Mouse (Mus musculus): Measurements from ENCODE around the gene Crxos.
"Not testable (repeated sequence)": the region's sequence is repeated elsewhere in the genome, so short reads cannot be mapped to it uniquely, and the experiment has no call there.

Gene Crxos

GRCm38 (mm10) chr7:15882317-15882716 lies at the start of gene Crxos:
TSS of gene Crxos (plus strand) at chr7:15882617.
- DNase-seq: no peak

DNA sequence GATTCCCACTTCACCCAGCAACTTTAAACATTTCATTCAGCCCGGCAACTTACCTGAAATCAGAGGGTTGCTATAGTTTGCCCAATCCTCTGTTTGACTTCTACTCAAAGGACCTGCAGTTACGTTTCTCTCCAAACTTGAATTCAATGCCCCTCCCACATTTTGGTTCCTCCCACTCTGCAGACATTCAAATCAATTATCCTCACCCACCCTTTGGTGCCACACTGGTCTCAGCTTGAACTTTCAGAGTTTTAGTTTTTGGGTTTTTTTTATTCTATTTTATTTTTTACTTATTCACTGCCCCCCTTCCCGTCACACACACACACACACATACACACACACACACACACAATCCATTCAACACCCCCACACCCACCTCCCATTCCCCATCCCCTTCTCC lies 42.8 kb upstream of the Crxos start, which contains the start of gene Obox6:
TSS of gene Obox6 (minus strand) at position 101 of the 400 bp plus-strand sequence.
- DNase-seq: no peak

DNA sequence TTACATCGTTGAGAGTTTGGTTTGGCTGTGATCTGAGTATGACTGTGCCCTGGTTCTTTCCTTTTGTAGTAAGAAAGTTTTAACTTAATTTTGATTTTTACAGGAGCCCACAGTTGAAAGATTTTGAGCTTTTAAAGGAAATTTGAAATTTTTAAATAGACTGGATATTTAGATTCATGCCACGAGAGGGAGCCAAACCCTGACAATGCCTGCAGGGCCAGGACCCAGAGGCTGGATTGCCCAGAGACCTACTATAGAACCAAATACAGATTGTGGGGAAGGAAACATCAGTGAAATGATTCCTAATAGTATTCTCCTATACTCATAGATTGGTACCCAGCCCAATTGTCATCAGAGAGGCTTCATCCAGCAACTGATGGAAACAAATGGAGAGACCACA lies 22.8 kb upstream of the Crxos start:
- peak; percentile 3 for DNase-seq

- no peak for DNase-seq
Measured at GRCm38 (mm10) chr7:15864104-15864503, 18.3 kb upstream of the Crxos start.

- no peak for DNase-seq
Measured at GRCm38 (mm10) chr7:15879756-15880155, 2.7 kb upstream of the Crxos start, which contains the start of gene Crx. TSS of gene Crx (minus strand) at chr7:15879968.

- DNase-seq: peak; percentile 8
Measured at GRCm38 (mm10) chr7:15881388-15881787, 1.0 kb upstream of the Crxos start.

GRCm38 (mm10) chr7:15881831-15882230 lies 586 bp upstream of the Crxos start:
- no peak for DNase-seq

- no peak for DNase-seq
Measured at GRCm38 (mm10) chr7:15884127-15884526, 1.7 kb downstream of the Crxos start.

GRCm38 (mm10) chr7:15894251-15894650 lies 11.8 kb downstream of the Crxos start:
- no peak for DNase-seq

DNA sequence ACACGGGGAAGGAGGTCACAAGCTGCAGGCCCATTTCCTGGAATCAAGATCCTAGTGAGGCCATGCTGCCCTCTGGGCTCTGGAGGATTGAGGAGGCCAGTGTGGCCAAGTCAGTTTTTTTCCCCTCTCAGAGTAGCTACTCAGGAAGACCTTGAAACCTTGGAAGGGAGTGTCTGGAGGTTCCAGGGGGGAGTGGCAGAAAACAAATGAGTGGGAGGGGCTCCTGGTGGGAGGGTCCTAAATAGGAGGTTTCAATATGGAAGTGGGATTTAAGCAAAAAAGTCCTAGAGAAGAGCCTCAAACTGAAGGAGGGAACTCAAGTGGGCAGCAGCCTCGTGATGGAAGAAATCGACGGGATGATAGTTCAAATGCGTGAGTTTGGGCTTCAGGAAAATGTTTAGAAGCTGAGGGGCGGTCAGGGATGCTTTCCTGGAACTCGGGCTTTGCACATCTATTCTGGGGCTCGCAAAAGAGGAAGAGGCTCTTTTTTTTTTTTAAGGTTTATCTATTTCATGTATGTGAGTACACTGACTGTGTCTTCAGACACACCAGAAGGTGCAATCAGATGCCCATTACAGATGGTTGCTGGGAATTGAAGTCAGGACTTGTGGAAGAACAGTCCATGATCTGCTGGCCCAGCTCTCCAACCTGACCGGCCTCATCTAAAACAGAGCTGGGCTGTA lies 19.1 kb downstream of the Crxos start:
- no peak for DNase-seq

- no peak for DNase-seq
Measured at GRCm38 (mm10) chr7:15905861-15906260, 23.4 kb downstream of the Crxos start.

DNA sequence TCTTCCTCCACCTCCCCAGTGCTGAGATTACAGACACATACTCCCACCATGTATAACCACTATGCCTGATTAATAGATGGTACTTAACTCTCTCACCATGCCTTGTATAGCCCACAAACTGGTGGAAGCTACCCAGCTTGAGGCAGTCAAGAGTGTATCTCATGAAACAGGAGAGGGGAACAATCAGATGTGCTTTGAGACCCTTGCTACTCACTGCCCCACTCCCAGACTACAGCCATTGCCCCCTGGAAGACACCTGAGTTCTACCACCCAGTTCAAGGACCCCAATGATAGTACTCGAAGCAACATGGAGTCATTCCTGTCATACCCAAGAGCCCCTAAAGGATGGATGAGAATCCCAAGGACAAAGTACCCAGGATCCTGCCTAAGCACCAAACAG lies 24.2 kb downstream of the Crxos start:
- DNase-seq: no peak

DNA sequence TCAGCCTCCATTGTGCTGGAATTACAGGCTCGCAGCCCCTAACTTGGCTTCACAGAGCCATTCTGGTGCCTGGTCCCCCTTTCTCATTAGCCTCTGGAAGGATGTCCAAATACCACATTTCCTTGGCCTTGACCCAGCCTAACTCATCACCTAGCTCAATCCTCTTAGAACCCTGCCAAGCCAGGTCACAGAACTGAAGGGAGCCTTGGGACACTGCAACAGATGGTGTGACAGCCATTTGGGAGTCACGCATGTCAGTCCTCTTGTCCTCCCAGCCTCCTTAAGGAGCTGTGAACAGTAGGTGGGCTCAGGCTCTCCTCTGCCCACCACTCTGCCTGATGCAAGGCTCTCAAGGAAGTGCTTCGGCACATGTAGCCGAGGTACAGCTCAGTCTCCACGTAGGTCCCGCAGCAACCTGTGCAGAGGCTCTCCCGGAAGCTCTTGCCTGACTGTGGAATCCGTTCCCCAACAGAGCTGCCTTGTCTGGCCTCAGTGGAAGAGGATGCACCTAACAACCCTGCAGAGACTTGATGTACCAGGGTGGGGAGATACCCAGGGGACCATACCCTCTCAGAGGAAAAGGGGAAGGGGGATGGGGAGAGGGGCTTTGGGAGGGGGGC lies 25.7 kb downstream of the Crxos start:
- DNase-seq: no peak

GRCm38 (mm10) chr7:15910521-15910920 lies 28.1 kb downstream of the Crxos start:
- DNase-seq: no peak

DNA sequence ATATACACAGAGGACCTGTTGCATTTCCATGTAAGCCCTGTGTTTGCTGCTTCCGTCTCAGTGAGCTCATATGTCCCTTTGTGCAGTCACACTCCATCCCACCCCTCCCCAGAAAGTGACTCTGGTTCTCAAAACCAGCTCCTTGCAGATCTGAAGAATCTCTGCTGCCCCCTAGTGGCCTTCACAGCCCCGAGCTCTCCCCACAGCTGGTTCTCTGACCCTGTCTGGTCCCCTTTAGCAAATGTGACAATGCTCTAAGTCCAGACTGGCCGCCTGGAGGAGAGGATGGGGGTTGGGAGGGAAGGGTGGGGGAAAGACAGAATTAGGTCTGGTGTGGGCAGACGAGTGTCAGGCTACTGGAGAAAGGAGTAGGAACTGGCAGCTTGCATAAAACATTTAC lies 29.8 kb downstream of the Crxos start:
- DNase-seq: peak; percentile 89

DNA sequence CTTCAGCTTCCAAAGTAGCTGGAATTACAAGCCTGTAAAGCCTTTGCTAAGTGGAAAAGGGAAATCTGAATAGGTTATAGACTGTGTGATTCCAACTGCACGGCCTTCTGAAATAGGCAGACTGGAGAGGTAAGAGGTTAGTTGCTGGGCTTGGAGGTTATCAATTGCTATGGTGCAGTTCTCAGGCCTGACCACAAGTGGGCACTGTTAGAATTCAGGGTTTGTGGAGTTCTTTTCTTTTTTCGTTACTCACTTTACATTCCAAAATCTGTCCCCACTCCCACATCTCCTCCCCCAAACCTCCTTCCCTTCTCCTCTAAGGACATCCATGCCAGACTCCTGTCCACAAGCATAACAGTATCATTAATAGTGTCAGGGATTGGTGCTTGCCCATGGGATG lies 31.8 kb downstream of the Crxos start:
- DNase-seq: peak; percentile 43

GRCm38 (mm10) chr7:15914751-15915150 lies 32.3 kb downstream of the Crxos start:
- DNase-seq: no peak

DNA sequence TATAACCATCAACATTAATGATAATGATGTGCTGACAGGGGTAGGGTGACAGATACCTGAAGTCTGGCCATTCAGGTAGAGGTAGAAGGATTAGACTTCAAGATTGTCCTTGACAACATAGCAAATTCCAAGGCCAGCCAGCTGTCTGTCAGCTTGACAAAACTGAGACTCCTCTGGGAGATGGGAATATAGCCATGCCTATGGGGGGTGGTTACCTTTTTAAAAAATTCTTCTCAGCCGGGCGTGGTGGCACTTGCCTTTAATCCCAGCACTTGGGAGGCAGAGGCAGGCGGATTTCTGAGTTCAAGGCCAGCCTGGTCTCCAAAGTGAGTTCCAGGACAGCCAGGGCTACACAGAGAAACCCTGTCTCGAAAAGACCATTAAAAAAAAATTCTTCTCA lies 33.3 kb downstream of the Crxos start:
- DNase-seq: not testable (repeated sequence)

GRCm38 (mm10) chr7:15916134-15916723 lies 33.8 kb downstream of the Crxos start:
- DNase-seq: no peak

DNA sequence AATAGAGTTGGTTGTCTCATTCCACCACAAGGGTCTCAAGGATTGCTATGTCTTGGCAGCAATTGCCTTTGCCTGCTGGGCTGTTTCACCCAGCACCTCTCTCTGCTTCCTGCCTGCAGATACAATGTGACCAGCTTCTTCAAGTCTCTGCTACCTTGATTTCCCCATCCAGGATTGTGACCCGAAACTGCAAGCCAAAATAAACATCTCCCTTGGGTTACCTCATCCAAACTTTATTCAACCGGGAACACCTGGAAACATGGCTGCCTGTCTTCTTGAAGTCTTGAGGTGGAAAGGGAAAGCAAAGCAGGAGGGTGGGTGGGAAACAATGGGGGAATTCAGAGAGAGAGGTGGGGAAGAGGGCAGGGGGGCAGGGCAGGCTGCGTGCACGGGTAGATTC lies 34.6 kb downstream of the Crxos start:
- no peak for DNase-seq

GRCm38 (mm10) chr7:15918371-15918770 lies 36.0 kb downstream of the Crxos start:
- no peak for DNase-seq

DNA sequence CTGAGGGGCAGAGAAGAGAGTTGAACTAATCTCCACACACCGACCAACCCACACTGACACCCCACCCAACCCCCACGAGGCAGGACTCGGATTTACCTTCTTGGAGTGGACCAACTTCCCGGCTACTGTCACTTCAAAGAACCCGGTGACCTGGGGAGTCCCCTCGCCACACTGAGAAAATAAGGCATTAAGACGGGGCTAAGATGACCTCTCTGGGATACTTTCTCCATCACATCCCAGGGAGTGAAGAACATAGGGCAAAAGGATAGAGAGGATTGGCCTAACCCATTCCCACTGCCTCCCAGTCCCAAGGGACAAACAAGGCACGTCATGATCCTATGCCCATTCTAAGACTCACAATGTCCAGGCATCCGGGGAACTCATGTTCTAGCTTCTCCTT lies 37.5 kb downstream of the Crxos start:
- DNase-seq: no peak

DNA sequence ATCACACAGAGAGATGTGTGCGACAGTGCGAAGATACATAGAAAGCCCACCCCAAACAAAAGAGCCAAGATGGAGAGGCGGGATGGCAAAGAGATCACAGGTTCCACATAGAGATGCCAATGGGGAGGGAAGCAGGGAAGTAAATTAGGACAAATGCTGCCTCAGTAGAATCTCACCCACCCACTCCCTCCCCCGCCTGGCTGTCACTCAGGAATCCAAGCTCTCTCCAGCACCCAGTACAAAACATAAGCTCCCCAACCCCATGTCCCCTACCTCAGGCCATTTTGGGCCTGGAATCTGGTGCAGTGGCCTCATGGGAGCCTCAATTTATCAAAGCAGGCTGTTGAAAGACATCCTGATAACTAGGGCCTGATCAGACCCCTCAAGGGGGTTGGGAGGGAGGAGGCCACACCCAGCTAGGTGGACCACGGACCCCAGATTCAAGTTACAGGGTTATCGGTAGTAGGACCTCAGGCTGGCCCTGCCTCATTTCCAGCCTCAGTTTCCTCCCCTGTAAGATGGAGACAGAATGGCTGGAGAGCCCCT lies 38.3 kb downstream of the Crxos start:
- no peak for DNase-seq

GRCm38 (mm10) chr7:15921796-15922195 lies 39.4 kb downstream of the Crxos start:
- DNase-seq: peak; percentile 80
